Mouse (Mus musculus) c-Kit-positive CD71-positive TER-119-negative erythroid progenitor cells, embryonic 14.5 days (primary cell): ENCODE data around the gene Zfp326.
"Not testable (repeated sequence)": the region's sequence is repeated elsewhere in the genome, so short reads cannot be mapped to it uniquely, and the experiment has no call there.

ENCODE experiments used
- DNase-seq: peaks from one replicate; pipeline ENCODE4 v3.0.0-alpha.2; 2013; ENCODE audit warnings: low read depth

Zfp326 gene

DNA sequence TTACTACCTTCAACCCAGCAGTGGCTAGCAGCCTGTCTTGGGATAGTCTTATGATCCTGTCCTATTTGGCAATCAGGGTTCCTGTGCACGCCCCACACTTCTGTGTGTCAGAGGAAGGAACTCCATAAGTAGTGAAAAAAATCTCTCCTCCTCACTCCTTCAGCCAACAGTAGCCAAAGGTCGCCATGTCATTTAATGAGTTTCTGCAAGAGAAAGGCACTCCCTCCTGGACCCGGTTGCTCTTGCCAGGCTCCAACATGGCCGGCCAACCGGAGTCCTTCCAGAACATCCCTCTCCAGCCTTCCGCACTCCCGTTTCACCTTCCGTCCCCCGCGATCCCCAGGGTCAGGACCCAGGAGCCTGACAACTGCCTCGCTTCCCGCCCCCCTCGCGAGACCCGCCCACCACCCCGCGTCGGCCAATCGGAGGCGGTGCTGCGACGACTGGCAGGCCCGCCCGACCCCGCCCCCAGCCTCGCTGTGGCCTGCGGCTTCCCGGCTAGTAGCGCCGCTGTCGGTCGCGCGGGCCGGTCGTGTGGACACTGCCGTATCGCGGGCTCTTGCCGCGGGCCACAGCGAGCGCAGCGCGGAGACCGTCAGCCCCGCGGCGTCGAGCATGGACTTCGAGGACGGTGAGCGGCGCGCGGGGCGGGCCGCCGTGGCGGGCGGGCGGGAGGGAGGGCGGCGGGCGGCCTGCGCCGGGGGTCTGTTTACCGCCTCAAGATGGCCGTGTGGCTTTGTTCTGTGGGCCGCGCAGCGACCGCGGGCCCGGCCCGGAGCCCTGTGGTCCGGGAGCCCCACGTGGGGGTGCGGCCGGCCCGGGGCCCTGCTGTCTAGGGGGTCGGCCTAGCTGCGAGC lies at the start of gene Zfp326:
TSS of gene Zfp326 (plus strand) at position 498 of the 857 bp plus-strand sequence.
- peak; percentile 75 for DNase-seq

- DNase-seq: no peak
Observed at GRCm38 (mm10) chr5:105826916-105827510, 49.4 kb upstream of the Zfp326 start.

DNA sequence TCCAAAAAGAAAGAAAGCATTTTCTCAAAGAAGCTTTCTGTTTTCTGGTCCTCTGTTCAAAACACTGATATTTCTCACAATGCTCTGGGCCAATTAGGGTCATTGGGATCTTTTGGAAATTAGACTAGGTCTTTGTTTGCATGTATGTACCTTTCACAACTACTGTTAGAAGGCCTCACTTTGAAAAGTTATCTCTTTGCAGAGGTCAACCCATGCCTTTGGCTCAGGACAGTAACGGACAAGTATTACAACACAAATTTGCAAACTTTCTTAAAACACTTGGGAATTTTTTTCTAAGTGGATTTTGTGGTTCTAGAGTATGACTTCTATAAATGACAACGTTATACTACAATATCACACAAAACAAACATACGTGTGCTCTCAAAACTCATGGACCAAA lies 48.3 kb upstream of the Zfp326 start:
- DNase-seq: no peak

DNA sequence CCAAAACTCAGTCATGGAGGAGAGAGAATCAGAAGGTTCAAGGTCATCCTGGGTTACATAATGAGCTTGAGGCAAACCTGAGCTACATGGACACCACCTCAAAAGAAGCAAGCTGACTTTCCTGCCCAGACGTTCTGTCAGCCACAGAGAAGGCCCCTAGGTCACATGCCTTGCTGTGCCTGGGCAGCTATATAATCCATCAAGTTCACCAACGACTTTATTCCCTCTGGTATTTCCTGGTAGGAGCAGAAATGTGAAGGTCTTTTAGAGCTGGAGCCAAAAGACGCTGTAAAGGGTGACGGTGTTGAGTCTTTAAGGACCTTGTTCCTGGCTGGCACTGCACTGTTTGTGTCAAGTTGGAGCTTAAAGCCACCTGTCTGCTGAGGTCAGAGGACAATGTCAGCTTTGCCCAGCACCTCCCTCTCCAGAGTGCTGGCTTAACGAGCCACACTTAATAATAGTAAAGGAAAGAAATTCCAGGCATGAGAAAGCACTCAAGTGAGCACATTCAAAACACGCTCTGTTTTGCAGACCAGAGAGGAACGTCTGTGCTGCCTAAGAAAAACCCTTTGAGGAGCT lies 47.3 kb upstream of the Zfp326 start:
- DNase-seq: no peak

DNA sequence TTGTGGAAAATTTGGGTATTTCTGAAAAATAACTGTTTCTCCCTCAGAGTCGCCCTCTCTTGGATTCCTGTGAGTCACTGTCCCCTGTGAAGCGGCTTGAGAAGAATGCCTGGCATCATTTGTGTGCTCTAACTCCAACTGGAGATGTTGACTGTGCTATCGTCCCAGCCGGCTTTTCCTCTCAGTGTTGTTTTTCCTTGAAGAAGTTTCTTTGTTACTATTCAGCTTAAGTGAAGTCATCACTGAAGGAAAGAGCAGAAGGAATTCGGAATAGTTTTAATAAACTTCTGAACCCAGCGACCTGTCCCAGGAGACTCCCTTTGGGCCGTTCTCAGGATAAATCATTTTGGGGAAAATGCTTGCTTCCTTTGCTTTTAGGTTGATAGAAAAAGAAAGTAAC lies 44.2 kb upstream of the Zfp326 start:
- no peak for DNase-seq

DNA sequence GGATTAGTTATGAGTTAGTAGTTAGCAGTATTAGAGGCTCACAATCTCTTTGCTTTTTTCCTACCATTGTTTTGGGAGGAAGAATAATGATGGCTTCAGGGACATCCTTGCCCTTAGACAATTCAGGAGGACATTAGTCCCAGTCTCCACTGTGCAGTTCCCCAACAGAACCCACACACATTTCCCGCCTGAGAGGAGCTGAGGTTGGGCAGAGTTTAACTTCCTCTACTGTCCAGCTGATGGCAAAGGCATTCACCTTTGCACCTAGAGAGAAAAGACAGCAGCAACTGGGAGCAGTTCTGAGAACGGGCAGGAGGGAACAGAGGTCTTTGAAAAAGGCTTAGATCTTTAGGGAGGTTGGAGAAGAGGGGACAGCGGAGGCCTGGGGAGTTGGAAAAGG lies 42.4 kb upstream of the Zfp326 start:
- DNase-seq: no peak

DNA sequence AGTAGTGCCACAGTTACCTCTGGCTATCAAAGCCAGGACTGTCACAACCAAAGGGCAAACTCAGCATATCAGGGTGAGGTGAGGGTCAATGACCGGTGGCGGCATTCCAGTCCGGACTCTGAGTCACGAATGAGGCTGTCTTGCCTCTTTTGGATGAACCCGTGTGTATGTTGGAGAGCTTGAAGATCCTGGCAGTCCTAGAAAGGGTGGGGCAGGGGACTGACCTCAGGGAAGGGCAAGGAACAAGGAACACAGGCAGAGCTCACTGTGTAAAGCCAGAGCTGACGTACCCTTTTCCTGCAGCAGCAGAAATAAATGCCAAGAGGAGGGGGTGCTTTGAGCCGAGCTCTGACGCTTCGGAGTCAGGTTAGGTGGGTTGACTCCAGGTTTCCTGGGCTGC lies 40.4 kb upstream of the Zfp326 start:
- no peak for DNase-seq

DNA sequence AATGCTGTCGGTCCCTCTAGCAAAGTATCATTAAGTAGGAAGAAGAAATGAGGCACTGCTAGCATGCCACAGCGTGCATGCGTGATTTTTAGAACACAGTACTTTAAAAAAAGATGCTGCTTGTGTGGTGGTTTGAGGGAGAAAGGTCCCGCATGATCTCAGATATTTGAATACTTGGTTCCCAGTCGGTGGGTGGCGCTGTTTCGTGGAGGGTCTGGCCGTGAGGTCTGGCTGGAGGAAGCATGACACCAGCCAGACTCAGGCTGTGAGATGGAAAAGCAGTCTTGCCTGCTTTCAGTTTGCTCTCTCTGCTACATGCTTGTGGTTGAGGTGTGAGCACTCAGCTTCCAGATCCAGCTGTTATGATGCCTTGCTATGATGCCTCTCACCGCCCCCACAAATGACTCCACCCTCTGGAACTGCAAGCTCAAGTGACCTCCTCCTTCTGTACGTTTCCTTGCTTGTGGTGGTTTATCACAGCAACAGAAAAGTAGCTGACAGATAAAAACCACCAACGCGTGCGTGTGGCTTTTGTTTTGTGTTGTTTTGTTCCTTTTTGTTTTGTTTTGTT lies 36.5 kb upstream of the Zfp326 start:
- no peak for DNase-seq

- DNase-seq: no peak
Observed at GRCm38 (mm10) chr5:105844044-105844753, 32.2 kb upstream of the Zfp326 start.

- no peak for DNase-seq
Observed at GRCm38 (mm10) chr5:105845041-105845440, 31.3 kb upstream of the Zfp326 start.

DNA sequence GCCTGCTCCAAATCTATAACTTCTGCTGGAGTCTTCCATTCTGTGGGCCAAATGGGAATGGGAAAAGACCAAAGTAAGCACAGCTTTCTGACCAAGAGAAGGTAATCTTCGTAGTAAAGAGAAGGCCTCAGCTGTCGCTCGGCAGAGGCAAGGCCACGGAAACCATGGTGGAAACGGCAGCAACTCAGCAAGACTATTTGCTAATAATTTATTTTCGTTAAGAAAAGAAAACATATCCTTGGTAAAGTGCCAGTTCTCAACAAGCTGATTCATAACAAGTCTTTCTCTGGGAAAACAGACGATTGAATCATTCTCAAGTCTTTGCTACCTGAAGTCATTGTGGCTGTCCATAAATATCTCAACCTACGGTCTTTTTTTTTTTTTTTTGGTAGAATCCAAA lies 28.6 kb upstream of the Zfp326 start:
- DNase-seq: no peak

DNA sequence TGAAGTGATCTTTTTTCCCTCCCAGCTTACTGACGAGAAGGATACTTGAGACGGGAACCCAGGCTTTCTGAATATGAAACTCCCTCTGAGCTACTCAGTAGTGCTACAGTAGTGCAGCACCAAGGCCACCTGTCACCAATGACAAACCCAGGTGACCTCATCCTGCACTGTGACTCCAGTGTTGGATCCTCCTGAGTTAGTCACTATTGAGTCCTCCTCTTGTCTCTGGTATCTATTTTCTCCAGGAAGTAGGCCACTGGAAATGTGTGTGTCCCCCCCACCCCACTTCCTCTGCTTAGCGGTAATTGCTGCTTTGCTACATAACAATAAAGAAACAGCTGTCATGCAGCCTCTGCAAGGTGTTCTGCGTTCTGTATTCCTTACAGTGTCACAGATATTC lies 27.1 kb upstream of the Zfp326 start:
- DNase-seq: no peak

GRCm38 (mm10) chr5:105849643-105850042 lies 26.7 kb upstream of the Zfp326 start:
- DNase-seq: no peak

DNA sequence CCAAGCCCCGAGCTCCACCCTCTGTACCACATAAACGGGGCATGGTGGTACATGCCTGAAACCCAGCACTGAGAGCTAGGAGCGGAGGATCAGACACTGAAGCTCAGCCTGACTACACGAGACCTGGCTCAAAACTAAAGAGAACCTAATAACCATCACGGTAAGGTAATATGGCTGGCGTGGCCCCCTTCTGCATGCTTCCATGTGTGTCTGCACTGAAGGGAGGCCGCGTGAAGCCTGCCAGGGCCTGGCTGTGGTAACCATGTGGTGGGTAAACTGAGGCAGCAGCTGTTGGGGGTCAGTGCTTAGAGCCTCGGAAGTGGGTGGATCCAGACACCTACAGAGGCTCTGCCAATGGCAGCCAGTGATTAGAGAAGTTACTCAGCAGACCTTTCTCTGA lies 23.1 kb upstream of the Zfp326 start:
- DNase-seq: no peak

- DNase-seq: no peak
Observed at GRCm38 (mm10) chr5:105857486-105857885, 18.9 kb upstream of the Zfp326 start.

DNA sequence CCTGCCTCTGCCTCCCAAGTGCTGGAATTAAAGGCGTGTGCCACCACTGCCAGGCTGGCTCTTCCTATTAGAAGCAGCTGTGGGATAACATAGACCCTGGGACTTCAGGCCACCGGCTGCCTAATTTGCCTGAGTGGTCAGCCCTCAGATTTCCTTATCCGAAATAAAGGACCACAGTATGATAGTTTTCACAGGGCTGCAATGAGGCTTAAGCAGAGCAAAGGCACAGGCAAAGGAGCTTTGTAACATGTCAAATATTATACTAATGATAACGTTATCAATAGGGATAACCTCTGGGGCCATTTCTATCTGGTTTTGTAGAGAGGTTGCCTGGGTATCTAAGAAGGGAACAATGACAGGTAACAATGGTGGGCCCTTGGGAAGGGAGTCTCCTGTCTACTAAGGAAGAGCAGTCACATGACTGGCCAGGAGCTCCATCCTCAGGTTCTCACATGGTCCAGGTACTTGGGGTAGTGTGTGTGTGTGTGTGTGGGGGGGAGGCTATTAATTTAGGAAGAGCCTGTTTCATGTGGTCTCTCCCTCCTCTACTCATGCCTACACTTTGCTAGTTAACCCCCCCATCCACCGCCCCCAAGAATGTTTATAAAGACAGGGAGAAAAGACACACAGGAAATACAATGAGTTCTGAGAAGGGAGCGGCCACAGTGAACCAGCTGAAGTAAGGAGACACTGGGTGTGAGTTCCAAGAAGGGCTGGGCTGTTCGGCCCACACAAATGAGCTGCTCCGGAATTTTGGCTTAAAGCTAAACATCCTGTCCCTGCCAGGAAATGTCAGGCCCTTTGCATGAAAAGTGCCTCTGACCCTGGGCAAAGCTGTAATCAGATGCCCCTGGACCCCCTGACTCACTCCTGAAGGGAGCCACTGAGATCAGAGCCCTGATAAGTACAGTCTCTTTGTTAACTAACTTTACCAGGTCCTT lies 17.3 kb upstream of the Zfp326 start:
- DNase-seq: peak; percentile 48

- DNase-seq: no peak
Observed at GRCm38 (mm10) chr5:105859716-105860460, 16.5 kb upstream of the Zfp326 start.

DNA sequence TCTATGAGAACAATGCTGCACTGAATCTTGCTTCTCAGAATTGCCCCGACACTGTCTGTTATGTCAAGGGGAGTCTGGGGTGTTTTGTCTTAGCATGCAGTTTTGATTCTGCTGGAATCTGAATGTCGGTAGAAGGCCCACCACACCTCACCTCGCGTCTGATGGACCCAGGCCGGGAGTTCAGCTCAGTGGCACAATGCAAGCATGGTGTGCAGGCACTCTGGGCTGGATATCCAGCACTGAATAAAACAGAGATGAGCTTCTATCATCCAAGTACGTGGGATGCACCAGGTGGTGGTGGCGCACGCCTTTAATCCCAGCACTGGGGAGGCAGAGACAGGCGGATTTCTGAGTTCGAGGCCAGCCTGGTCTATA lies 15.9 kb upstream of the Zfp326 start:
- DNase-seq: no peak

DNA sequence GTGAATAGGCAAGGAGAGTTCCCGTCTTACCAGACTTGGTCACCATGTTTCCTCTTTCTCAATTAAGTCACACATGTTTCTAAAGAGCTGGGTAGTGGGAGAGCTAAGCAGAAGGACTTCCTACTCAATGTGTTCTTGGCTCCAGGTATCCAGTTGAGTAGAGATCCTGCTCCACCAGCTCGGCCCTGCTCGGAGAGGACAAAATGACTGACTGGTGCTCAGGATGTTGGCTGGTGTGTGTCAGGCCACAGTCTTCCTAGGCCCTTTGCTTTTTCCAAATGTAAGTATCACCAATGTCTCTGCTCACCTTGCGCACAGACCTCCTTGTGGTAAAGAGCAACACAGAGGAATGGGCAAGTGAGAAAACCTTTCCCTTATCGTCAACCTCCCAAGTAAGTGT lies 14.7 kb upstream of the Zfp326 start:
- no peak for DNase-seq

- DNase-seq: not testable (repeated sequence)
Observed at GRCm38 (mm10) chr5:105865110-105865628, 11.2 kb upstream of the Zfp326 start.
